Mouse (Mus musculus): Measurements from ENCODE around the gene Sesn1. TPM values are rescaled to one million over a fixed set of nuclear protein-coding genes. Genes with fewer than 3 reads are reported as not detected.
"Not testable (repeated sequence)": the region's sequence is repeated elsewhere in the genome, so short reads cannot be mapped to it uniquely, and the experiment has no call there.

Sesn1 gene
- total and polyA plus RNA-seq, 2 experiments from 2014 or later, result 35.9 to 43.9 TPM

GRCm38 (mm10) chr10:41810564-41811455 is 1.1 kb downstream of the Sesn1 start:
- Histone ChIP-seq H3K27ac (peak overlapping the region; percentile 84), H3K27me3 (ENCODE audit: insufficient read depth, low read length) (no peaks in the 10 kb centered on the region), H3K9ac (replicated peaks; ENCODE audit: low read length) (peak overlapping the region; percentile 64), H3K4me1 (ENCODE audit: insufficient read depth, low read length) (peaks cover 20% of the 10 kb centered on the region), H3K36me3 (ENCODE audit: insufficient read depth, low read length) (no peaks in the 10 kb centered on the region), H3K9me3 (ENCODE audit: low read length) (no peaks in the 10 kb centered on the region), H3K4me2 (ENCODE audit: low read depth, low read length) (peak overlapping the region; percentile 90), H3K4me3 (ENCODE audit: low read length) (peak overlapping the region; percentile 57)
- WGBS, result under 1% methylated on average over 36 of the region's 36 CpGs
- ATAC-seq (no peak), DNase-seq (ENCODE audit: low spot score) (peak; percentile 6)
- 0 out of 2 replicates have a peak, but pooled peaks have one; percentile 30 for TF ChIP-seq CTCF (IDR thresholded peaks at IDR 0.05; ENCODE audit: low read depth)

GRCm38 (mm10) chr10:41812566-41812965 is 2.8 kb downstream of the Sesn1 start:
- WGBS, result 68% methylated on average over 6 of the region's 6 CpGs

GRCm38 (mm10) chr10:41814305-41814853 is 4.6 kb downstream of the Sesn1 start:
- TF ChIP-seq CTCF (IDR thresholded peaks at IDR 0.05; ENCODE audit: low read depth), result no peak
- Histone ChIP-seq H3K9ac (replicated peaks; ENCODE audit: low read length) (no peak overlapping the region), H3K4me1 (ENCODE audit: insufficient read depth, low read length) (peaks cover 20% of the 10 kb centered on the region), H3K9me3 (ENCODE audit: low read length) (no peaks in the 10 kb centered on the region), H3K4me2 (ENCODE audit: low read depth, low read length) (peak overlapping the region; percentile 90; the same call in 1 of the 2 replicates), H3K4me3 (ENCODE audit: low read length) (no peak overlapping the region), H3K27me3 (ENCODE audit: insufficient read depth, low read length) (no peaks in the 10 kb centered on the region), H3K36me3 (ENCODE audit: insufficient read depth, low read length) (no peaks in the 10 kb centered on the region), H3K27ac (no peak overlapping the region)
- DNase-seq (ENCODE audit: low spot score) (no peak), ATAC-seq (no peak)
- 90% methylated on average over 6 of the region's 6 CpGs for WGBS

More at GRCm38 (mm10) chr10:41812566-41812965, 2.8 kb downstream of the Sesn1 start:
- H3K9ac ChIP-seq (replicated peaks; ENCODE audit: low read length), result peak overlapping the region; percentile 35
- H3K4me2 ChIP-seq (ENCODE audit: low read depth, low read length), result peak overlapping the region; percentile 90
- H3K36me3 ChIP-seq (ENCODE audit: insufficient read depth, low read length), result no peaks in the 10 kb centered on the region
- ATAC-seq (no peak), DNase-seq (ENCODE audit: low spot score) (no peak)
- H3K4me1 ChIP-seq (ENCODE audit: insufficient read depth, low read length), result peaks cover 20% of the 10 kb centered on the region
- H3K27ac ChIP-seq, result no peak overlapping the region
- H3K9me3 ChIP-seq (ENCODE audit: low read length), result no peaks in the 10 kb centered on the region
- TF ChIP-seq CTCF (IDR thresholded peaks at IDR 0.05; ENCODE audit: low read depth), result no peak
- peak overlapping the region; percentile 57 for H3K4me3 ChIP-seq (ENCODE audit: low read length)
- H3K27me3 ChIP-seq (ENCODE audit: insufficient read depth, low read length), result no peaks in the 10 kb centered on the region

- no peak for DNase-seq (ENCODE audit: low spot score)
Measured at GRCm38 (mm10) chr10:41816516-41816915, 6.8 kb downstream of the Sesn1 start.

GRCm38 (mm10) chr10:41818036-41818732 is 8.4 kb downstream of the Sesn1 start:
- Histone ChIP-seq H3K4me2 (ENCODE audit: low read depth, low read length) (no peak overlapping the region), H3K27me3 (ENCODE audit: insufficient read depth, low read length) (no peaks in the 10 kb centered on the region), H3K4me3 (ENCODE audit: low read length) (no peak overlapping the region), H3K36me3 (ENCODE audit: insufficient read depth, low read length) (no peaks in the 10 kb centered on the region), H3K9me3 (ENCODE audit: low read length) (no peaks in the 10 kb centered on the region), H3K9ac (replicated peaks; ENCODE audit: low read length) (no peak overlapping the region), H3K4me1 (ENCODE audit: insufficient read depth, low read length) (peaks cover 6% of the 10 kb centered on the region), H3K27ac (no peak overlapping the region)
- WGBS, result 88% methylated on average over 8 of the region's 8 CpGs
- DNase-seq (ENCODE audit: low spot score) (no peak), ATAC-seq (no peak)
- TF ChIP-seq CTCF (IDR thresholded peaks at IDR 0.05; ENCODE audit: low read depth), result no peak

More at GRCm38 (mm10) chr10:41816516-41816915, 6.8 kb downstream of the Sesn1 start:
- no peak for TF ChIP-seq CTCF (IDR thresholded peaks at IDR 0.05; ENCODE audit: low read depth)
- H3K4me1 ChIP-seq (ENCODE audit: insufficient read depth, low read length), result peaks cover 20% of the 10 kb centered on the region
- no peaks in the 10 kb centered on the region for H3K36me3 ChIP-seq (ENCODE audit: insufficient read depth, low read length)
- no peaks in the 10 kb centered on the region for H3K9me3 ChIP-seq (ENCODE audit: low read length)
- no peak overlapping the region for H3K4me3 ChIP-seq (ENCODE audit: low read length)
- H3K27me3 ChIP-seq (ENCODE audit: insufficient read depth, low read length), result no peaks in the 10 kb centered on the region
- WGBS, result 77% methylated on average over 5 of the region's 5 CpGs
- H3K27ac ChIP-seq, result no peak overlapping the region
- no peak for ATAC-seq
- H3K9ac ChIP-seq (replicated peaks; ENCODE audit: low read length), result no peak overlapping the region
- no peak overlapping the region for H3K4me2 ChIP-seq (ENCODE audit: low read depth, low read length)

GRCm38 (mm10) chr10:41818733-41819070 is 9.0 kb downstream of the Sesn1 start:
- DNase-seq (ENCODE audit: low spot score); H3K27ac ChIP-seq; H3K36me3 ChIP-seq (ENCODE audit: insufficient read depth, low read length); H3K9me3 ChIP-seq (ENCODE audit: low read length); H3K4me3 ChIP-seq (ENCODE audit: low read length); H3K9ac ChIP-seq (replicated peaks; ENCODE audit: low read length); H3K4me1 ChIP-seq (ENCODE audit: insufficient read depth, low read length); H3K27me3 ChIP-seq (ENCODE audit: insufficient read depth, low read length); ATAC-seq; H3K4me2 ChIP-seq (ENCODE audit: low read depth, low read length): not testable (repeated sequence)
- 92% methylated on average over 6 of the region's 6 CpGs for WGBS
